Mouse (Mus musculus) effector memory CD4-positive, alpha-beta T cell, adult 5 months (primary cell): Measurements from ENCODE around the gene Dixdc1. TPM values are rescaled to one million over a fixed set of nuclear protein-coding genes. Genes with fewer than 3 reads are reported as not detected.

Experiments used
- polyA plus RNA-seq: library from polyadenylated mRNA; unstranded; fragments of 100-300 nt; shearing (Covaris generic); gene quantifications from one replicate; pipeline ENCODE4 v1.2.1, GENCODE M21; 2017

The Dixdc1 gene
- not detected for polyA plus RNA-seq

DNA sequence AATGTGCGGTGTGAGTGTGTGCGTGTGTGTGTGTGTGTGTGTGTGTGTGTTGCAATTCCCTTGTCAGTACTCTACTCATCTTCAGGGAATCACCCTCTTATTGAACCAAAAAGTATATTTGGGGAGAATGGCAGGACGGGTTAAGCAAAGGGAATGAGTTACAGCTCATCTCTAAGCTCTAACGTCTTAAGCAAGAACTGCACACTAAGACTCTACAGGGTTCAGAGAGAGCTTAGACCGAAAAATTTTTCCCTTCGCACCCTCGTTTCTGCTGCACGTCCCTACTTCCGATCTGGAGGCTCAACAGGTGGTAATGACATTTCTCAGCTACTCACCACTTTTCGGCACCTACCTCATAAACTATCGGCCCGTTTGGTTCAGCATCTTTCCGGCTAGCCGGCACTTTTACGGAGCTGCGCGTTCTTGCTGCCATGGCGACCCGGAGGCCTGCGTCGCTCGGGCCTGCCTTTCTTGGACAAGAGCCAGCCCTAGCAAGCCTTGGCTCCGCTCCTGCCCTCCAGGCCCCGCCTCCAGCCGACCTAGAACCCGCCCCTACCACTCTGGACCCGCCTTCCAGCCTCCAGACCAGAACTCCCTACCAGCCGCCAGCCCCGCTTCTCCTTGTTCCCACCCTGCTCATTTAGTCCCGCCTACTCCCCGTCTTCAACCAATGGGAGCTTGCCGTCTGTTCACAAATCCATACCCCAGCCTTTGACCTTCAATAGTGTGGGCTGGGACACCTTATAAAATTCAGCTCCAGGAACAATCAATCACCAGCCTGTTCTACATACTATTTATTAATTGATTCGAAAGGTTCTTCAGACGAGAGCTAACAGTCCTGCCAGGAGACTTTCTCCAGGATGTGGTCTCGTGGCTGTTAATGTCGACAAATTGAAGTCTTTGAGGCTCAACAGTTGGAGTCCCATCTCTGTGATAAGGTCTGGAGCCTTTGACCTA is at the start of gene Dixdc1:
Gene Dixdc1 (minus strand): TSS at position 604 of the 957 bp plus-strand sequence.

DNA sequence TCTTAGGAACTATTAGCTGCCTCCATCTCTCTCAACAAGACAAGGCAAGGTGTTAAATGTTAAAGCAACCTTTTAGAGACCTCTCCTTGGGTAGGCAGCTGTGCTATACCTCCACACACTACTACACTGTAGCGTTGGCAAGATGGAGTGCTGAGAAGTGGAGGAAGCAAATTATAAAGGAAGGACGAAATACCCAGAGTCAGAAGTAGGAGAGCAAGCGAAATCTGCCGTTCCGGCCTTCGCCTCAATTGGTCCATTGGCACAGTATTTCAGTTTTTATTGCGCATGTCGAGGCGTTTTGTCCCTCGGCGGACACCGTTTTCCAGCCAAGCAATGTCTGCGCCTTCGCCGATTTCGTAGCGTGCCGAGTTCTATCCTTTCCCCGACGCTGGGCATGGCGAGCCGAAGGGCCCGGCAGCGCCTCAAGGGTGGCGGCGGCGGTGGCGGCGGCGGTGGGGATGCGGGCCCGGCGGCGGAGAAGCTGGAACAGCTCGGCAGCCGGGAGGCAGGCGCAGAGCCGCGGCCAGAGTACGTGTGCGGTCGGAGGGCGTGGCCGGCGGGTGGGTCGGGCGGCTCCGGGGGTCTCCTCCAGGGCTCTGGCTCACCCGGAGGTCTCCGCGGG is 35.8 kb upstream of the Dixdc1 start, which contains the start of the genes Alg9 and 1110032A03Rik:
Gene Alg9 (plus strand): TSS at position 29 of the 622 bp plus-strand sequence.
Gene 1110032A03Rik (minus strand): TSS at position 530 of the 622 bp plus-strand sequence.

DNA sequence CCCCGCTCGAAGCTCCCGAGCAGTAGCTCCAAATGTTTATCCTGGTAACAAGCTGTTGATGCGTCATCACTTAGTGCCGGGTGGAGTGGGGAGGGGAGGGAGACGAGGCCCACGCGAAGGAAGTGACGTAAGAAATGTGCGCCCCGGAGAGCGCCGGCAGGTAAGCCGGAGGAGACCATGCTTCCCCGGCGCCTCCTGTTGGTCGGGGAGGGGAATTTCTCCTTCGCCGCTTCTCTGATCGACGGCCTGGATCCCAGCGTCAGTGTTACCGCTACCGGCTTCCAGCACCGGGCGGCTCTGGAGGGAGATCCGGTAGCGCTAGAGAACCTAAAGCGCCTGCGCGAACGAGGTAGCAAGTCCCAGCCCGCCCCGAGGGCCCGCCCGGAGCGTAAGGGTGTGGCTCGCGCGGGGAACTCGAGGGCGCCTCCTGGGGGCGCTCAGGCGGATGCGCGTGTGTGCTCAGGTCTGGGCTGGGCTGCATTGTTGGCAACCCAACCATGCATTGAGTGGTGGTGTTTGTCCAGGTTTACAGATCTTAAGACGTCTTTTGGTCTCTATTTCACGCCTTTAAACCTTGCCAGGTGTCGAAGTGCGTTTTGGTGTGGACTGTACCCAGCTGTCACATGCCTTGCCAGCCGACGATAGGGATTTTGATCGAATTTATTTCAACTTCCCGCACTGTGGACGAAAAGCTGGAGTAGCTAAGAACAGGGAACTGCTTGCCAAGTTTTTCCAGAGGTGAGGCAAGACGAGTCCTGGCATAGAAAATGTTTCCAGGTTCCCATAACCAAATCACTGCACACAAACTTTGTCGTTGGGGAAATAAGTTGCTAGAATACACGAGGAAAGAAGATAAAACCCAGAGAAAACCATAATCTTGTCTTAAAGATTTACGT is 29.0 kb upstream of the Dixdc1 start, which contains the start of gene Fdxacb1:
Gene Fdxacb1 (plus strand): TSS at position 130 of the 896 bp plus-strand sequence.

DNA sequence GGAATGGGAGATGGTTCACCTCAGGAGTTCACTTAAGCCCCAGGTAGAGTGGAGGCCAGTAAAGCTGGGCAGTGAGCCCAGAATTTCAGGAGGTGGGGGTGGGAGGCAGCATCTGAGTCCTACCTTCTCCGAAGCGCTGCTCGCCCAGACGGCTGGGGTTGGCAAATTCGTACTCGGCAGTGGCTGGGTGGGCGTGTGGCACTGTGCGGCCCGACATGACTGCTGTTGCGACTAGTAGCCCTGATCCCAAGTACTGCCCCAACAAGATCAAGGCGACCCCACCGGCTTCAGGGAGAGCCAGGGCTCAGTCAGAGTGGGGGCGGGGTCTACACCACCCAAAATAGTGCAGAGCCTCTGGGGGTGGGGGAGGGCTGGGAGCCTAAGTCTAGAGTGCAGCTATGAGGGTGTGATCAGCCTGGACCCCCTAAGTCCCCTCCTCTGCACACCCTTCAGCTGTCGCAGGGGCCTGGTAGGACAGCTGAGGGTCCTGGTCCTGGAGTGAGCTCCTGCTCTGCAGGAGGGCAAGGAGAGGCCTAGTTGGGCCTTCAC is 12.8 kb upstream of the Dixdc1 start, which contains the start of gene Hspb2:
Gene Hspb2 (minus strand): TSS at position 301 of the 549 bp plus-strand sequence.

DNA sequence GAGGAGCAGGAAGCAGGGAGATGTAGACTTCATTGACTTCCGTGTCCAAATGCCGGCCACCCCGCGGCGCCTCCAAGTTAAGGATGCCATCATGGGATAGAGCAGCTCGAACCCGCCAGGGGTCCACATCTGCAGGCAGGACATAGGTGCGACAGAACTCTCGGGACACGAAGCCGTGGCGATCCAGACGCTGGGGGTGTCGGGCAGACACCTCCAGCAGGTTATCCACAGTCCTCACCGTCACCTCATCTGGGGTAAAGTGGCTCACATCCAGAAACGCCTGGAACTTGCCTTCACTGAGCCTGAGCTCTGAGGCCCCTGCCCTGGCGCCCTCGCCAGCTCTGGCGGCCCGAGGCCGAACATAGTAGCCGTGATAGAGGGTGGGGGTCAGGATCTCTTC is 12.0 kb upstream of the Dixdc1 start, which contains the start of gene Cryab:
Gene Cryab (plus strand): TSS at position 3 of the 400 bp plus-strand sequence.

DNA sequence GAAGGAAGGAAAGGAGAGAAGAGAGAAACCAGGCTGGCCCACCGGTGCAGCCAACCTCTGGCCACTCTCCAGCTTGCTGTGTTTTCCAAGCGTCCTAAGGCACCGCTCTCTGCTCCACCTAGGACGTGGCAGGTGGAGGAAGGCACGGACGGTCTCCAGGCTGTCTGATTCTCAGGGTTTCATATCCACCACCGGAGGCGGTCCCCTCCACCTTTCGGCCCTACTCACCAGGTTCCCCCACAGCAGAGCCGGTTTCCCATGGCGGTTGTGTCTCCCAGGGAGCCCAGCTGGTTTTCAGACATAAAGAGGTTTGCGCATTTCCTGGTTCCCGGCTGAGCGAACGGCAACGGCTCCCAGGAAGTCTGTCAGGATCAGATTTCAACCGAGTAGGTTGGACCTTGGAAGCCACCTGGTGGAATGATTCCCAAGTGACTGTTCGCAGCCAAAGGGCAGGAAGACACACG is 6.9 kb upstream of the Dixdc1 start, which contains the start of gene 2310030G06Rik:
Gene 2310030G06Rik (minus strand): TSS at position 323 of the 464 bp plus-strand sequence.

GRCm38 (mm10) chr9:50659392-50660217 is 79.7 kb downstream of the Dixdc1 start, which contains the start of gene Dlat:
Gene Dlat, minus strand, starts transcription at chr9:50659780.

DNA sequence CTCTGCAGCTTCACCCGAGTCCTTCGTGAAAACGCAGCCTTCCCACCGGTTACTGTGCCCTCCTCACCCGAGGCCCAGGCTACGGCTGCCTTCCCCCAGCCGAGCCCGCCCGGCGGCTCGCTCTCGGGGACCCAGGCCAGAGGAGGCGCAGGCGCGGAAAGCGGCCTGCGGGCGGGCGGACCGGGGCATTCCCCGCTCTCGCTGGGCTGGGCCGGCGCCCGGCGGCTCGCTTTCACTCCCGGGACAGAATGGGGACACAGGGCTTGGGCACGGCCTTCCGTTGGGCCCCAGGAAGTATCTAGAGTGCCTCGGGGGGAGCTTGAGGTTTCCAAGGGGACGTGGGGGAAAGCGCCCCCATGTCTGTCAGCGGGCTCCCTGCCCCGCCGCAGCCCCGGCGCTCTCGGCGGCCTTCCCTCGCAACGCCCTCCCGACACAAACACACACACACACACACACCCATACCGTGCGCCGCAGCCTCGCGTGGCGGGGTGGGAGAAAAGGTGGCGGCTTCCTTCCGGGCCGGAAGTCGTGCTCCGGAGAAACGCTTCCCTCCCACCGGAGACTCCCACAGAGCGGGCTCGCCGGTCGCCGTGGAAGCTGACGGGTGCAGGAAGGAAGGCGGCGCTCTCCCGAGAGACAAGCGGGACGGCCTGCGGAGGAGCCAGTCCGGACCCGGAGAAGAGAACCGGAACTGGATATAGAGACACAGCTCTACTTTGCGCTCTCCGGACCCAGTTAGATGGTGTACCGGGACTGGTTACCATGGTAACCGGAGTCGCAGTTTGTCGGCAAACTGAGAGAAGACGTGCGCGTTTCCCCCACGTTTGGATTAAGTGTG is 122.3 kb downstream of the Dixdc1 start, which contains the start of the genes Pih1d2 and Nkapd1:
Gene Pih1d2 (plus strand): TSS at position 556 of the 838 bp plus-strand sequence.
Gene Nkapd1 (minus strand): TSS at position 699 of the 838 bp plus-strand sequence.

Other genes with a start within 250 kb of the Dixdc1 start
- not detected for gene Plet1, start 245.0 kb downstream of the Dixdc1 start, polyA plus RNA-seq
- gene Pts, start 210.8 kb downstream of the Dixdc1 start, polyA plus RNA-seq: 52.5 TPM
- 3.7 TPM for gene Il18, start 184.7 kb downstream of the Dixdc1 start, polyA plus RNA-seq
- 0.17 TPM for gene Bco2, start 184.3 kb downstream of the Dixdc1 start, polyA plus RNA-seq
- gene Tex12, start 178.2 kb downstream of the Dixdc1 start, polyA plus RNA-seq: not detected
- 80.5 TPM for gene Sdhd, start 135.7 kb downstream of the Dixdc1 start, polyA plus RNA-seq
- 54.4 TPM for gene Timm8b, start 135.6 kb downstream of the Dixdc1 start, polyA plus RNA-seq
- gene Pih1d2, start 122.2 kb downstream of the Dixdc1 start, polyA plus RNA-seq: not detected
- gene Nkapd1, start 122.1 kb downstream of the Dixdc1 start, polyA plus RNA-seq: 23.9 TPM
- 33.5 TPM for gene Dlat, start 79.7 kb downstream of the Dixdc1 start, polyA plus RNA-seq
- gene 2310030G06Rik, start 7.0 kb upstream of the Dixdc1 start, polyA plus RNA-seq: not detected
- not detected for gene Cryab, start 11.8 kb upstream of the Dixdc1 start, polyA plus RNA-seq
- gene Hspb2, start 12.8 kb upstream of the Dixdc1 start, polyA plus RNA-seq: not detected
- gene Fdxacb1, start 28.7 kb upstream of the Dixdc1 start, polyA plus RNA-seq: 9.1 TPM
- 19.0 TPM for gene Alg9, start 35.5 kb upstream of the Dixdc1 start, polyA plus RNA-seq
- 10.6 TPM for gene 1110032A03Rik, start 36.0 kb upstream of the Dixdc1 start, polyA plus RNA-seq
- gene Ppp2r1b, start 105.8 kb upstream of the Dixdc1 start, polyA plus RNA-seq: 51.8 TPM